Mouse (Mus musculus): ENCODE results near the gene Lamc1. TPM values are rescaled to one million over a fixed set of nuclear protein-coding genes. Genes with fewer than 3 reads are reported as not detected.
A peak's percentile ranks its signal among the peaks of the same experiment; 100 is the strongest.

The Lamc1 gene
- polyA plus RNA-seq (2012; rRNA removed), result 6.2 and 7.2 TPM in 2 replicates

- Histone ChIP-seq H3K36me3 (ENCODE audit: control insufficient read depth, insufficient read depth, low read length) (no peaks in the 10 kb centered on the region), H3K4me3 (ENCODE audit: control insufficient read depth, low read depth, low read length) (peak within 1 kb of the TSS; percentile 94), H3K27me3 (ENCODE audit: control insufficient read depth, insufficient read depth, low read length) (no peaks in the 10 kb centered on the region; the same call in 1 of the 2 replicates), H3K4me1 (ENCODE audit: control insufficient read depth, insufficient read depth, low read length) (peaks cover 8% of the 10 kb centered on the region), H3K27ac (ENCODE audit: control insufficient read depth, insufficient read depth, low read depth, low read length) (peak within 1 kb of the TSS; percentile 61)
- 0 out of 2 replicates have a peak, but pooled peaks have one; percentile 39 for TF ChIP-seq POLR2A (IDR thresholded peaks at IDR 0.05; ENCODE audit: control insufficient read depth, low read depth, low read length)
- no peak for TF ChIP-seq CTCF (IDR thresholded peaks at IDR 0.05; ENCODE audit: control insufficient read depth, insufficient read depth, insufficient replicate concordance, low read depth, low read length)
These were observed at the start of gene Lamc1 for GRCm38 (mm10) chr1:153332444-153333295. Lamc1 (minus strand) TSS chr1:153332786.

GRCm38 (mm10) chr1:153380746-153381282 lies 48.2 kb upstream of the Lamc1 start:
- TF ChIP-seq CTCF (IDR thresholded peaks at IDR 0.05; ENCODE audit: control insufficient read depth, insufficient read depth, insufficient replicate concordance, low read depth, low read length) (no peak), POLR2A (IDR thresholded peaks at IDR 0.05; ENCODE audit: control insufficient read depth, low read depth, low read length) (no peak)
- no peaks in the 10 kb centered on the region for H3K4me1 ChIP-seq (ENCODE audit: control insufficient read depth, insufficient read depth, low read length)
- H3K36me3 ChIP-seq (ENCODE audit: control insufficient read depth, insufficient read depth, low read length), result no peaks in the 10 kb centered on the region
- no peak overlapping the region for H3K27ac ChIP-seq (ENCODE audit: control insufficient read depth, insufficient read depth, low read depth, low read length)
- no peaks in the 10 kb centered on the region for H3K27me3 ChIP-seq (ENCODE audit: control insufficient read depth, insufficient read depth, low read length)
- no peak overlapping the region for H3K4me3 ChIP-seq (ENCODE audit: control insufficient read depth, low read depth, low read length)

GRCm38 (mm10) chr1:153379832-153380231 lies 47.2 kb upstream of the Lamc1 start:
- Histone ChIP-seq H3K27me3 (ENCODE audit: control insufficient read depth, insufficient read depth, low read length) (no peaks in the 10 kb centered on the region), H3K27ac (ENCODE audit: control insufficient read depth, insufficient read depth, low read depth, low read length) (no peak overlapping the region), H3K36me3 (ENCODE audit: control insufficient read depth, insufficient read depth, low read length) (no peaks in the 10 kb centered on the region), H3K4me1 (ENCODE audit: control insufficient read depth, insufficient read depth, low read length) (no peaks in the 10 kb centered on the region), H3K4me3 (ENCODE audit: control insufficient read depth, low read depth, low read length) (no peak overlapping the region)
- TF ChIP-seq POLR2A (IDR thresholded peaks at IDR 0.05; ENCODE audit: control insufficient read depth, low read depth, low read length) (no peak), CTCF (IDR thresholded peaks at IDR 0.05; ENCODE audit: control insufficient read depth, insufficient read depth, insufficient replicate concordance, low read depth, low read length) (no peak)

GRCm38 (mm10) chr1:153378587-153378986 lies 46.0 kb upstream of the Lamc1 start:
- Histone ChIP-seq H3K4me3 (ENCODE audit: control insufficient read depth, low read depth, low read length) (no peak overlapping the region), H3K27ac (ENCODE audit: control insufficient read depth, insufficient read depth, low read depth, low read length) (no peak overlapping the region)

GRCm38 (mm10) chr1:153376446-153376845 lies 43.9 kb upstream of the Lamc1 start:
- Histone ChIP-seq H3K27ac (ENCODE audit: control insufficient read depth, insufficient read depth, low read depth, low read length) (no peak overlapping the region), H3K4me1 (ENCODE audit: control insufficient read depth, insufficient read depth, low read length) (no peaks in the 10 kb centered on the region), H3K27me3 (ENCODE audit: control insufficient read depth, insufficient read depth, low read length) (no peaks in the 10 kb centered on the region), H3K36me3 (ENCODE audit: control insufficient read depth, insufficient read depth, low read length) (no peaks in the 10 kb centered on the region), H3K4me3 (ENCODE audit: control insufficient read depth, low read depth, low read length) (no peak overlapping the region)
- no peak for TF ChIP-seq CTCF (IDR thresholded peaks at IDR 0.05; ENCODE audit: control insufficient read depth, insufficient read depth, insufficient replicate concordance, low read depth, low read length)
- no peak for TF ChIP-seq POLR2A (IDR thresholded peaks at IDR 0.05; ENCODE audit: control insufficient read depth, low read depth, low read length)

More at GRCm38 (mm10) chr1:153378587-153378986, 46.0 kb upstream of the Lamc1 start:
- H3K36me3 ChIP-seq (ENCODE audit: control insufficient read depth, insufficient read depth, low read length), result no peaks in the 10 kb centered on the region
- TF ChIP-seq CTCF (IDR thresholded peaks at IDR 0.05; ENCODE audit: control insufficient read depth, insufficient read depth, insufficient replicate concordance, low read depth, low read length) (no peak), POLR2A (IDR thresholded peaks at IDR 0.05; ENCODE audit: control insufficient read depth, low read depth, low read length) (no peak)
- no peaks in the 10 kb centered on the region for H3K27me3 ChIP-seq (ENCODE audit: control insufficient read depth, insufficient read depth, low read length)
- H3K4me1 ChIP-seq (ENCODE audit: control insufficient read depth, insufficient read depth, low read length), result no peaks in the 10 kb centered on the region

GRCm38 (mm10) chr1:153374136-153374535 lies 41.5 kb upstream of the Lamc1 start:
- H3K36me3 ChIP-seq (ENCODE audit: control insufficient read depth, insufficient read depth, low read length), result no peaks in the 10 kb centered on the region
- no peaks in the 10 kb centered on the region for H3K27me3 ChIP-seq (ENCODE audit: control insufficient read depth, insufficient read depth, low read length)
- TF ChIP-seq POLR2A (IDR thresholded peaks at IDR 0.05; ENCODE audit: control insufficient read depth, low read depth, low read length) (no peak), CTCF (IDR thresholded peaks at IDR 0.05; ENCODE audit: control insufficient read depth, insufficient read depth, insufficient replicate concordance, low read depth, low read length) (no peak)
- no peak overlapping the region for H3K27ac ChIP-seq (ENCODE audit: control insufficient read depth, insufficient read depth, low read depth, low read length)
- H3K4me3 ChIP-seq (ENCODE audit: control insufficient read depth, low read depth, low read length), result no peak overlapping the region
- H3K4me1 ChIP-seq (ENCODE audit: control insufficient read depth, insufficient read depth, low read length), result no peaks in the 10 kb centered on the region

- H3K4me3 ChIP-seq (ENCODE audit: control insufficient read depth, low read depth, low read length), result no peak overlapping the region
- no peak overlapping the region for H3K27ac ChIP-seq (ENCODE audit: control insufficient read depth, insufficient read depth, low read depth, low read length)
- no peaks in the 10 kb centered on the region for H3K4me1 ChIP-seq (ENCODE audit: control insufficient read depth, insufficient read depth, low read length)
- TF ChIP-seq POLR2A (IDR thresholded peaks at IDR 0.05; ENCODE audit: control insufficient read depth, low read depth, low read length) (no peak), CTCF (IDR thresholded peaks at IDR 0.05; ENCODE audit: control insufficient read depth, insufficient read depth, insufficient replicate concordance, low read depth, low read length) (no peak)
- H3K36me3 ChIP-seq (ENCODE audit: control insufficient read depth, insufficient read depth, low read length), result no peaks in the 10 kb centered on the region
- H3K27me3 ChIP-seq (ENCODE audit: control insufficient read depth, insufficient read depth, low read length), result no peaks in the 10 kb centered on the region
These were observed 39.3 kb upstream of the Lamc1 start for GRCm38 (mm10) chr1:153371846-153372245.

All from testis, adult 2 months (tissue).